Mouse (Mus musculus) granulocyte monocyte progenitor cell, adult 5-6 weeks (primary cell): ENCODE results near the gene Cog6. TPM values are rescaled to one million over a fixed set of nuclear protein-coding genes. Genes with fewer than 3 reads are reported as not detected.
A peak's percentile ranks its signal among the peaks of the same experiment; 100 is the strongest.

Source experiments
- ATAC-seq: replicated peaks from 2 replicates; pipeline ENCODE4 v1.8.0; 2016; ENCODE audit warnings: mild to moderate bottlenecking, moderate TSS enrichment, inconsistent platforms; ENCODE audit not compliant: poor library complexity, severe bottlenecking
- total RNA-seq, 2 experiments: library from RNA; stranded (forward) in 1 of 2; stranded (reverse) in 1 of 2; fragments of 200-712, 200-1000 nt in 1 of 2; fragments of >200 nt in 1 of 2; fragmentation: Nextera tagmentation in 1 of 2; gene quantifications; 2 replicates each; pipeline ENCODE4 v1.2.3; 2014 to 2017

Gene Cog6
- total RNA-seq, 2 experiments from 2014 or later: 17.6 to 27.8 TPM

DNA sequence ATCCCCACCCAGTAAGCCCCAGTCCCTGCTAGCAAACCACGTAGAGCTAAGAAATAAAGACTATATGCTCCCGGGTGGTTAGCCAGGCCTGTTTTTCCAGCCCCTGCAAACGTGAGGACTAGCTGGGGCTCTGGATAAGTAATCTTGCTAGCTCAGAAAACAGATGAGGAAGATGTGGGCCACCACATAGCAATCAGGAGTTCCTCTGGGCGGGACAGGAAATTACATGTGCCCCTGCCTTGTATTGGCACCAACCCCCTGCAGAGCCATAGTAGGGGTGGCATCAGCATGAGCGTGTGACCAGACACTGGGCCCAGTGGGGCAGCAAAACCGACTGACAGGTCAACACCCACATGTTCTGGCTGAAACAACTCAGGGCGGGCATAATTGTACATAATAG lies 44.1 kb downstream of the Cog6 start:
- peak; percentile 91 for ATAC-seq

DNA sequence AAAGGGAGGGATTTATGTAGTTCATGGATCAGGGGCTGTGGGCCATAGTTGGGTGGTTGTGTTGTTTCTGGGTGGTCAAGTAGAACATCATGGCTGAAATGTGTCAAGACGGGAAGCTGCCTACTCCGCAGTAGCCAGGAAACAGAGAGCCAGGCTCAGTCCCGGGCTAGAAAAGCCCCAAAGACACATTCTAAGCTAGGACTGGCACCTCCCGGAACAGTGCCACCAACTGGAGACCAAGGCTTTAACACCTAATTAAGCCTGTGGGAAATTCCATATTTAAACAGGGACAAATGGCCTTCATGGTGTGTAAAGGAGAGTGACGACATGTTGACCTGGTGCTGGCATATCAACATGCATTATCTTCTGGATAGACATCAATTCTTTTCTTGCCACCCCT lies 50.0 kb downstream of the Cog6 start:
- peak; percentile 22; the same call in 1 of the 2 replicates for ATAC-seq

DNA sequence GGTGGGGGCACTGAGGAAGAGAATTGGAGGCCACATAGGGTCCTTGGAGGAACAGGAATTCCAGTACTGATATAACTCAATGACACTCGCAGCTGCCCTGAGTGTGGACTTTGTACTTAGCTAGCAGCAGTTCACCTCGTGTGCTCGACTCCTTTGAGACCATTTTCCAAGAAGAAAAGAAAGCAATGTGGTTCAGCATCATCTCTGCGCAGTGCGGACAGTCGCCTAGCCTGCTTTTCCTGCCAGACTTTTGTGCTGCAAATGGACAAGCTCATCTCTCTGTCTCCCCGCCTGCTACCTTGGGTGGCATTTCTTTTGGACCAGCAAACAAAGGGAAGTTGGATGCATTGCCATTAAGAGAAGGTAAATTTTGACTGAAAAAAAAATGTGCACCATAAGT lies 52.8 kb downstream of the Cog6 start:
- ATAC-seq: no peak

DNA sequence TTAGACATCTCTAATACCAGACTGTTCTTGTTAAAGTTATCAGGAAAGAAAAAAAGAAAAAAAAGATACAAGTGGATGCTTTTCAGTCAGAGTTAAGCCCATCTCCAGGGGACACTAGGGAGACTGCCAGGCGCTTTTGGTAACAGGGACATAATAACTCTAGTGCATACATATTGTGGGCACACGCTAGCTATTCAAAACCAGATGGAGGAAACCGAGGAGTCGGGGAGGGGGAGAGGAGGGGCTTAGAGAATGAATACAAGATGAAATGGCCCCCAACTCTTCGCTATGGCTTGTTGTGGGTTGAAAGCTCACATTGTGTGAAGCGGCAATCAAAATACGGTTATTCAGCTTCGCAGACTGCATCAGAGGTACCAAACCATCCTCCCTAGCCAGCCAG lies 53.6 kb downstream of the Cog6 start:
- ATAC-seq: no peak

DNA sequence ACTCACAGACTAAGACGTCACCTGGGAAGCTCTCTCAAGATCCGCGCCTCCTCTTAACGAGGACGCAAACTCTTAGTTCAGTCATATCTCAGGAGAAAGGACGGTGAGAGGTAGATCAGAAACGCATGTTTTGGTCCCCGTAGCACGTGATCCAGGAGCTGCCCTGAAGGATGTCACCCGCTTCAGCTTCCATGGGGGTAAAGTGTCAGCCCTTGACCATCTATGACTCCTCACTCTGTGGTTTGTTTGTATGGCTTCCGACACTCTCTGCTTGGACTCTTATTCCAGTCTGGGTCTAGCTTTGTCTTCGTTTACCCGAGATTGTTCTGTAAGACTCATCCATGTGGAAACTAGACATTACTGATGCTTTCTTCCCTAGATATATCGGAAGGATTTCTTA lies 54.6 kb downstream of the Cog6 start:
- no peak for ATAC-seq

DNA sequence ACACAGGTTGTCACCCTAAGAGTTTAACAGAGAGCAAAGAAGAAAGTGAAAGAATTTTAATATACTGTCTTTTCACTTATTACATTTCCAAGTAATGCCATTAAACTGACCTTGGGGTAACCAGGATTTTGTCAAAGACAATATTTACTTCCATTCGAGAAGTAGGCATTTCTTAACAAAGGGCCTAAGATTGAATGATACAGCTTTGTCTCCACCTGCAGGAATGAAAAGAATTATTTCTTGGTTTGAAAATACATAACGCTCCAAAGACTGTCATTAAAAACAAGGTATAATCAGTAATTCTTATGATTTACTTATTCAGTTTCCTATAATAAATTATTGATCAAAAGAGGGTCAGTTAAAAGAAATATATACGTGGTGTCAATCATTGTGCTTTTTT lies 55.4 kb downstream of the Cog6 start:
- ATAC-seq: no peak

DNA sequence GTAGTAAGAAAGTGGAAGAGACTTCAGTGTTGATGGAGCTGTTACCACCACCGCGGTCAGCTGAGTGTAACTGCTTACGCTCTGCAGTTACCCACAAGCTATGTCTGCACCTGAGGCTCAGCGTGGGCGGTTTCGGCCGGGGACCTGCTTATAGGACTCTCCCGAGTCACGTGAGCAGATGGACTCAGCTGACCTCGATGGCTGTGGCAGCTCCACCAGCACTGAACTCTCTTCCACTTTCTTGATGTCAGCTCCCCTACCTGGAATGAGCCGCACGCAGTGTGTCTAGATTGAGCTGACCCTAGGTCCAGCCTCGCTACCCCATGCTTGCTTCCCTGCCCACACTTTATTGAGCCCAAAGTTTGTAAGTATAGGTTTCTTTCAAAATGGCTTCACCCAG lies 56.1 kb downstream of the Cog6 start:
- no peak for ATAC-seq

DNA sequence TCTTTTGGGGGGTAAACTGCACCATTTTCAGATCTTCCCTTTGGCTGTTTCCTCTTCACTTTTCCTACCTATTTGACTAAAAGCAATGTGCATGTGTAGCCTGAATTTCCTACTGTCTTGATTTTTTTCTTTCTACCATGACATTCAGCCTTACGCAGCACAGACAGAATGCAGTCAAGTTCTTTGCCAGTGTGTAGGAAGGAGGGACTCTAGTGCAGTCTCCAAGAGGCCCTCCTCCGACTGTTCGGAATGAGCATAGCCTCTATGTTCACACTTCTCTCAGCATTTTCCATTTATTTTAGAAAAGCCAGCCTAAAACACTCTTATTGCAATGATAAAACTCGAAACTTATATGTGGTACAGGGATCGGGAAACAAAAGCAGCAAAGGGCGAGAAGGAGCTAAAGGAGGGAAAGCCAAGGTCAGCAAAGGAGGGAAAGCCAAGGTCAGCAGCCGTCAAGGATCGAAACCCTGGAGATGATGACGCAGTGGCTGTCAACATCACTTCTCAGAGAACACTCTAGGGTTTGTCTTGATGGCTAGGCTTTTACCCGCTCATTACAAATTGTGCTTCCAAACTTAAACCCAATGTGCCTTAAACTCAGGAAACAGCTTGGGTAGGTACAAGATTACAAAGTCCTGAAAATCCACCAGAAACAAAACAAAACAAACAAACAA lies 58.5 kb downstream of the Cog6 start:
- ATAC-seq: no peak

DNA sequence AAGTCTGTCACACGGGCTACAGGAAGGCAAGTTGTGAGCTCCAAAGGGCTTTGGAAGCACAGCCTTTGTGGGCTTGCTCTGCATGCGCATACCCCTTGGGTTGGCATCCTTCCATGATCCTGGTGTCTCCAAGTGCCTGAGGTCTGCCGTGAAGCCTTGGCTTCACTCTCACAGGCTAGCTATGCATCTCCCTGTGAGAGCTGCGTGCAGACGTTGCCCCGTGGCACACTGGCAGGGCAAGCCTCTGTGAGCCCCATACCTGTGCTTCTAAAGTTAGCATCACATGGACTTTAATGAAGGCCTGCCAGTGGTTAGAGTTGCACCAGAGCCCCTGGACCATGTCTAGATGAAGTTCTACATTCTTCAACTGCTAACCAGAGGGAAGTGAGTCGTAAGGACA lies 59.2 kb downstream of the Cog6 start:
- no peak for ATAC-seq

DNA sequence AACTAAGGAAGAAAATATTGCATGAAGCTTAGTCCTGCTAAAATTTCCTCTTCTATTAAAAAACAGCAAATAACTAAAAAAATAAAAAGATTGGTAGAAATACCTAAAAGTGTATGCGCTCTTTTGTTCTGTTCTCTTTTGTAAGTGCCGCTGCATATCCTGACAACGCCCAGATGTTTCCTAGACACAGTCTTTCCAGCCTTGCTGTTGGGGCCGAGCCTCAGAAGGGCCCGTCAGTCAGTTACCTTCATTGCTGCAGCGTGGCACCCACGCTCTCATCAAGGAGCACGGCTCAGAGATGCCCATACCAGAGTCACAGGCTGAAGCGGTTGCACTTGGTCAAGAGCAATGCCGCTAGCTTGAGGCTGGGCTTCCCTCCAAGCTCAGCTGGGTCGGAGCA lies 60.8 kb downstream of the Cog6 start:
- ATAC-seq: no peak

DNA sequence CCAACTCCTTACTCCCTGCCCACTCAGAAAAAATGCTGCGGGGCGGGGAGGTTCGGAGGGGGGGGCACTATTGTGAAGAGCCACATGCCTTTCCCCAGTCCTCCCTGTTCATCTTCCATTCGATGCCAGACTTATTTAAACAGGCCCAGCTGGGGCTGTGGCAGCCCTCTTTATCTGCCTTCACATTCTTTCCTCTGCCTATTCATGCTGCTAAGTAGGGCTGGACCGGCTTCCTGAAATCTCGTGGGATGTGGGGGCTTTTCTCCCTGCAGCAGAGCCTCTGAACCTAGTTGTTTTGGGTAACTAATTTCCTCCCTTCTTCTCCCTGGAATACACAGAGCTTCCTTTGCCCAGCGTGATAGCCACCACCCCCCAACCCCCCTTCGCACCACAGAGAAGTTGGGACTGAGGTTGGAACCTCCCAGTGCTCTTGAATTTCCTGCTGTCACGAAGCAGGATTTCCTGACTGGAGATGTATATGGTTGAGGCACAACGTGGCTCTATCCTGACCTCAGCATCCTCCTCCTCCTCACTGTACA lies 61.5 kb downstream of the Cog6 start:
- ATAC-seq: peak; percentile 47

DNA sequence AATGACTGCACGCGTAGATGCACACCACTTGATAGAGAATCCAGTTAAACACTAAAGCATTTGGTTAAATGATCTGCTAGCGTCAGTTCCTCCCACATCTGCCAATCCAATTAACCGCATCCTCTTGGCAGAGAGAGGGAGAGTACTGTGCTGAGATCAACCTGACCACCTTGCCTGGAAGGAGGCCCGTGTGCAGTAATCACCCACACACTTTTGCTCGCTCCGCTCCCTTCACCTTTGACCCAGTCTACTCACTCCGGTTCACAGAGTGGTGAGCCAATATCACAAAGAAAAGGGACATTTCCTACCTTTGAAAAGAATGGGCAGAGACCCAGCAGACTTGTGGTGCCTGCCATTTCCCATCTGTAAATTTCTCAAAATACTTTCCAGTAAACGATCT lies 62.4 kb downstream of the Cog6 start:
- ATAC-seq: peak; percentile 64

DNA sequence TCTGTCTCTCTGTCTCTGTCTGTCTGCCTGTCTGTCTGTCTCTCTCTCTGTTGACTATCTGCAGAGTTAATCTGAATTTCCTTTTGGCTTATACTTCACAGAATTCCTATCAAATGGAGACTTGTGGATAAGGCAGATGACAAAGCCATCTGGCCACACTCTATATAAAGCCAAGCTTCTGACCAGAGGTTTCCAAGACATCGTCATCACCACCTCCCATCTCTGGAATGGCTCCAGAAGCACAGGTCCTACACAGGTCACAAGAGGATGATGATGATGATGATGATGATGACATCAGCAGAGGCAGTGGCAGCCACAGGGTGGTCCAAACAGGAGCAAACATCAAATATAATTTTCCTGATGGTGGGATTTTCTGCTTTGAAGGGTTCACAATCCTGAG lies 63.2 kb downstream of the Cog6 start:
- no peak for ATAC-seq

DNA sequence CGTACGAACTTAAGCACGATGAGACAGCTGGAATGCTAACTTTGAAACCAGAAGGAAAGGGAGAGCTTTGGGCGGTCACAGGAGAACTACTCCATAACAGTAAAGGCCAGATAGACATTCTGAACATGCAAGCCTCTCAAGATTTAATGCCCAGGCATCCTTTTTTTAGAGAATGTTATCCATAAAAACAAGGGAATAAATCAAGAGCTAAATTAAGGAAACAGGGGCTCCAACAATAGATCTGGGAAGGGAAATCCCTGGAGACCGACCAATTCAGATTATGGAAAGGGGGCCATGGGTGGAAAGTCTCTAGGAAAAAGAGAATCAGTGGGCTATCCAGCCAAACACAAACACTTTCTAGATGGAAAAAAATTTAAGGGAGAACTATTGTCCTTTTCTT lies 68.2 kb downstream of the Cog6 start:
- ATAC-seq: no peak

DNA sequence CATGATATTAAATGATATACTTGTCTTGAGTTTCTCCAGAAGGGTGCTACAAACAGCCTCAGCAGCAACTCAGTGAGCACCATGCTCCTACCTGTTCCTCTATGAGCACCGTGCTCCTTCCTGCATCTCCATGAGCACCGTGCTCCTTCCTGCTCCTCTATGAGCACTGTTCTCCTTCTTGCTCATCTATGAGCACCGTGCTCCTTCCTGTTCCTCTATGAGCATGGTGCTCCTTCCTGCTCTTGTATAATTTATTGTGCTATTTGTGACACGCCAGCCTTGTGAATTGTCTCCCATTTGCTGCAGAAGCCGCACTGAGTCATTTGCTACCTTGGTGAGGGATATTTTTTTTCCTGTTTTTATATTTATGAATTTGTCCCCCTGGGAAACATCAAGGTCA lies 69.6 kb downstream of the Cog6 start:
- no peak for ATAC-seq

DNA sequence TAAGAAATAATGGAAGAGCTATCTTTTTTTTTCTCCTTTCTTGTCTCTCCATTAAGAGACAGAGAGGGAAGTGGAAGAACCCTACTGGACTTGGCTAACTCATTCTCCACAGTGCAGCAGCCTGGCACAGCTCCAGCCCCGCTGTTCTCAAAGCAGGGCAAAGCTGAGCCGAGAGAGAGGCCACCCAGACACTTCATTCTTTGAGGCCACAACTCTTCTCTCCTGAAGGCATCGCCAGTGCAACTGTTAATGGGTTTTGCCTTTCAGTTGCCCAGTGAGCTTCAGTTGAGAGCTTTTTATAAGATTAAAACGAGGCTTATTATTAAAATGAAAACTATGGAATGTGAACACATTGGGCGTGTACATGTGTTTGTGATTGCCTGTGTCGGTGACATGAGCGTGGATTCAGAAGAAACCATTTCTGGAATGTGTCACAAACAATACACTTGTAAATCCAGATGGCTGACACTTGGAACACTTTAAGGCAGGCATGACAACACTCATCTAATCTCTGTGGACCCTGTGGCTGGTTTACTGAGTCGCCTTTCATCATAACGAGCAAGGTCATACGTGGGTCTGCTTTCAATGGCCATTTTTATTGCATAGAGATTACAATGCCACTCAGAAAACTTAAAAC lies 76.1 kb downstream of the Cog6 start:
- peak; percentile 50 for ATAC-seq

DNA sequence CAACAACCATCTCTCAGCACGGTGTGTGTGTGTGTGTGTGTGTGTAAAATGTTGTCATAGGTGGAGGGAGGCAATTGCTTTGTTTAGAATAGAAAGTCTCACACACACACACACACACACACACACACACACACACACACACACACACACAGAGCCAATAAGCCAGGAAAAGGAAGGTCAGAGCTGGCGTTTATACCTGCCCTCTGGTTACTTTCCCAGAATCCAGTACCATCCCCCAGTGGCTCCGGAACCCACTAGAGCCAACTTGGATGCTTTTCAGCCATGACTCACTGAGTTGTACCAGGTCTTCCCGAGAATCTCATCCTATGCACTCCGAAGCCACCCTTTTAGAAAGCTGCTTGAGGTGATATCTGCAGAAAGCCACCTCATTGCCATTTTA lies 78.6 kb downstream of the Cog6 start:
- ATAC-seq: no peak

DNA sequence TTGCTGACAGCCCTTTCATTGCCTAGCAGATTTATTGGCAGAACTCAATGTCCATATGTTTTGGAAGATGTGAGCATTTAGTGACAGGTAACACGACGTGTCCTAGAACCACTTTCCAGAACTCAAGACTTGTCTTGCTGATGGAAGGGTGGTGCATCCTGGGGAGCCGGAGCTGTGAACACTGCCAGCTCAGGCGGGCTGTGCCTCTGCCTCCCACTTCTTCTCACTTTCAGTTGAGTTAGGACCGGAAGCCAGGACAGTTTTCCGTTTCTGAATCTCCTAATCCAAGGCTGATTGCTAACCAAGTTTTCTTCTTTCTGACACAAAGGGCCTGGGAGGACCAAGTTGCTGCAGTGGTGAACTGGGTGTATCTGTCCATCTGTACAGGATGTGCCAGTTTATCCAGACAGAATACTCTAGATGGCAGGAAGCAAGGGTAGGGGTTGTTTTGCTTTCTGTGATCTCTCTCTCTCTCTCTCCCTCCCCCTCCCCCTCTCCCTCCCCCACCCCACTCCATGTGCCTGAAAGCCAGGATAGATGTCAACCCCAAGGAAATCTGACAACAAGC lies 79.2 kb downstream of the Cog6 start:
- ATAC-seq: no peak

DNA sequence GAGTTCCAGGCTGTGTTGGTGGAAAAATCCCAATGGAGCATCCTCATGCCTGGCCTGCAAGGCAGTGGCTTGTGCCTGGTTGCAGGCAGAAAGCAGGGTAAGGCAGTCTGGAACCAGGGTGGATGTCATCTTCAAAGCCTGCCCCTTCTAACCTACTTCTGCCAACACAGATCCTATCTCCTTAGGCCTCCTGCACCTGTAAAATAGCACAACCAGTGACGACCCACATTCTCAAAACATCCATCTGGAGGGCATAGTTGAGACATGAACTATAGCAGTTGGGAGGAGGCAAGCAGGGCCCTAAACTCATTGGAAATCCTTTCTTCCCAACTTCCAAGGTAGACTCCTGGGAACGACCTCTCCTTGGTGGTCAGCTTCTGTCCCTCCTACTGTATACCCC lies 85.1 kb downstream of the Cog6 start:
- ATAC-seq: no peak
